Mouse (Mus musculus): ENCODE data around the gene Neu3. TPM values are rescaled to one million over a fixed set of nuclear protein-coding genes. Genes with fewer than 3 reads are reported as not detected.
"Not testable (repeated sequence)": the region's sequence is repeated elsewhere in the genome, so short reads cannot be mapped to it uniquely, and the experiment has no call there.

The Neu3 gene
- polyA plus RNA-seq, 1 experiment from 2014 or later = 5.2 TPM

GRCm38 (mm10) chr7:99825511-99825910 lies 2.7 kb downstream of the Neu3 start:
- 70% methylated on average over 9 of the region's 9 CpGs for WGBS
- peak overlapping the region; percentile 5 for H3K4me2 ChIP-seq (ENCODE audit: low read depth, low read length)
- peak overlapping the region; percentile 46 for H3K27ac ChIP-seq (ENCODE audit: low read length)
- no peak overlapping the region for H3K4me3 ChIP-seq (ENCODE audit: low read length)
- H3K9ac ChIP-seq (ENCODE audit: low read length) = no peak overlapping the region
- ATAC-seq (replicated peaks; ENCODE audit: extremely low read depth, insufficient read depth, low FRiP score) = no peak
- H3K9me3 ChIP-seq (replicated peaks; ENCODE audit: control insufficient read depth, low read length) = no peaks in the 10 kb centered on the region
- H3K27me3 ChIP-seq (ENCODE audit: control insufficient read depth, insufficient read depth, low read length) = no peaks in the 10 kb centered on the region
- H3K4me1 ChIP-seq (ENCODE audit: control insufficient read depth, insufficient read depth, low read length) = peaks cover 21% of the 10 kb centered on the region
- H3K36me3 ChIP-seq (ENCODE audit: control insufficient read depth, insufficient read depth) = no peaks in the 10 kb centered on the region

GRCm38 (mm10) chr7:99824649-99825483 lies 3.4 kb downstream of the Neu3 start:
- no peak overlapping the region for H3K4me3 ChIP-seq (ENCODE audit: low read length)
- H3K27ac ChIP-seq (ENCODE audit: low read length) = peak overlapping the region; percentile 46
- WGBS = 34% methylated on average over 16 of the region's 16 CpGs
- ATAC-seq (replicated peaks; ENCODE audit: extremely low read depth, insufficient read depth, low FRiP score) = no peak
- H3K4me1 ChIP-seq (ENCODE audit: control insufficient read depth, insufficient read depth, low read length) = peaks cover 21% of the 10 kb centered on the region
- peak overlapping the region; percentile 5 for H3K4me2 ChIP-seq (ENCODE audit: low read depth, low read length)
- no peaks in the 10 kb centered on the region for H3K27me3 ChIP-seq (ENCODE audit: control insufficient read depth, insufficient read depth, low read length)
- no peaks in the 10 kb centered on the region for H3K36me3 ChIP-seq (ENCODE audit: control insufficient read depth, insufficient read depth)
- no peaks in the 10 kb centered on the region for H3K9me3 ChIP-seq (replicated peaks; ENCODE audit: control insufficient read depth, low read length)
- no peak overlapping the region for H3K9ac ChIP-seq (ENCODE audit: low read length)

GRCm38 (mm10) chr7:99823045-99823663 lies 5.1 kb downstream of the Neu3 start:
- no peaks in the 10 kb centered on the region for H3K9me3 ChIP-seq (replicated peaks; ENCODE audit: control insufficient read depth, low read length)
- no peak overlapping the region for H3K27ac ChIP-seq (ENCODE audit: low read length)
- H3K4me3 ChIP-seq (ENCODE audit: low read length) = no peak overlapping the region
- peaks cover 17% of the 10 kb centered on the region for H3K4me1 ChIP-seq (ENCODE audit: control insufficient read depth, insufficient read depth, low read length)
- no peak overlapping the region for H3K4me2 ChIP-seq (ENCODE audit: low read depth, low read length)
- H3K36me3 ChIP-seq (ENCODE audit: control insufficient read depth, insufficient read depth) = no peaks in the 10 kb centered on the region
- WGBS = 77% methylated on average over 10 of the region's 10 CpGs
- no peak for ATAC-seq (replicated peaks; ENCODE audit: extremely low read depth, insufficient read depth, low FRiP score)
- no peak overlapping the region for H3K9ac ChIP-seq (ENCODE audit: low read length)
- H3K27me3 ChIP-seq (ENCODE audit: control insufficient read depth, insufficient read depth, low read length) = no peaks in the 10 kb centered on the region

DNA sequence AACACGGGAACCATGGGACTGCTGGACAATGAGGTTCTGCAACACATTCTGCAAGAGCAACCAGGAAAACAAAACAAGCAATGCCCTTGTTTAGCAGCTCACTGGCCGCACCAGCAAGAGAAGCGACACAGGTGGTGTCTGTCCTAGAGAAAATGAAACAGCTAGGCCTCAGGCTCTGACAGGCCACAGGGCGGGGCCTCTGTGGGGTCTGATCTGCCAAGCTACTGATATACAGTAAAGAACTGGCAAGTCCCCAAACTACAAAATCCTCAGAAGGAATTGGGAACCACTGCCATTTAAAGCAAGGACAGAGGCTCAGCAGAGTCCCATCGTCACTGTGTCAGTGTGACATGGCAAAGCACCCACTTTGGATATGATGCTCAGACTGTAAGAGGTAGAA lies 5.8 kb downstream of the Neu3 start:
- ATAC-seq (replicated peaks; ENCODE audit: extremely low read depth, insufficient read depth, low FRiP score) = peak; percentile 61; the same call in 1 of the 2 replicates
- 69% methylated on average over 5 of the region's 5 CpGs for WGBS

DNA sequence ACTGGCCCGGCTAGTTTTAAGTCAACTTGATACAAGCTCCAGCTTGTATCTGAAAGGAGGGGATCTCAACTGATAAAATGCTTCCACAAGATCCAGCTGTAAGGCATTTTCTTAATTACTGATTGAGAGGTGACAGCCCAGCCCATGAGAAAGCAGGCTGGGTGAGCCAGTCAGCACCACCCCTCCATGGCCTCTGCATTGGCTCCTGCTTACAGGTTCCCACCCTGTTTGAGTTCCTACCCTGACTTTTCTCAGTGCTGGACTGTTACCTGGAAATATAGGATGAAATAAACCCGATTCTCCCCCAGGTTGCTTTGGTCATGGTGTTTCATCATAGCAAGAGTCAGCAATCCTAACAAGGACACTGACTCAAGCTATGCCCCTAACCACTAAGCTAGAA lies 6.3 kb downstream of the Neu3 start:
- no peaks in the 10 kb centered on the region for H3K27me3 ChIP-seq (ENCODE audit: control insufficient read depth, insufficient read depth, low read length)
- no peak overlapping the region for H3K4me3 ChIP-seq (ENCODE audit: low read length)
- no peak for ATAC-seq (replicated peaks; ENCODE audit: extremely low read depth, insufficient read depth, low FRiP score)
- no peak overlapping the region for H3K9ac ChIP-seq (ENCODE audit: low read length)
- WGBS = 60% methylated on average over 2 of the region's 2 CpGs
- H3K9me3 ChIP-seq (replicated peaks; ENCODE audit: control insufficient read depth, low read length) = no peaks in the 10 kb centered on the region
- H3K27ac ChIP-seq (ENCODE audit: low read length) = no peak overlapping the region
- H3K36me3 ChIP-seq (ENCODE audit: control insufficient read depth, insufficient read depth) = no peaks in the 10 kb centered on the region
- no peak overlapping the region for H3K4me2 ChIP-seq (ENCODE audit: low read depth, low read length)
- H3K4me1 ChIP-seq (ENCODE audit: control insufficient read depth, insufficient read depth, low read length) = peaks cover 14% of the 10 kb centered on the region

More for the DNA sequence above, 5.8 kb downstream of the Neu3 start:
- H3K4me2 ChIP-seq (ENCODE audit: low read depth, low read length) = no peak overlapping the region
- H3K4me1 ChIP-seq (ENCODE audit: control insufficient read depth, insufficient read depth, low read length) = peaks cover 14% of the 10 kb centered on the region
- no peak overlapping the region for H3K4me3 ChIP-seq (ENCODE audit: low read length)
- H3K9me3 ChIP-seq (replicated peaks; ENCODE audit: control insufficient read depth, low read length) = no peaks in the 10 kb centered on the region
- no peak overlapping the region for H3K9ac ChIP-seq (ENCODE audit: low read length)
- peak overlapping the region; percentile 49; the same call in 1 of the 2 replicates for H3K27ac ChIP-seq (ENCODE audit: low read length)
- no peaks in the 10 kb centered on the region for H3K36me3 ChIP-seq (ENCODE audit: control insufficient read depth, insufficient read depth)
- no peaks in the 10 kb centered on the region for H3K27me3 ChIP-seq (ENCODE audit: control insufficient read depth, insufficient read depth, low read length)

GRCm38 (mm10) chr7:99818181-99818725 lies 10.0 kb downstream of the Neu3 start:
- peak overlapping the region; percentile 42; the same call in 1 of the 2 replicates for H3K4me2 ChIP-seq (ENCODE audit: low read depth, low read length)
- H3K36me3 ChIP-seq (ENCODE audit: control insufficient read depth, insufficient read depth); H3K4me1 ChIP-seq (ENCODE audit: control insufficient read depth, insufficient read depth, low read length); H3K27me3 ChIP-seq (ENCODE audit: control insufficient read depth, insufficient read depth, low read length); H3K9ac ChIP-seq (ENCODE audit: low read length); H3K9me3 ChIP-seq (replicated peaks; ENCODE audit: control insufficient read depth, low read length); H3K4me3 ChIP-seq (ENCODE audit: low read length): not testable (repeated sequence)
- 29% methylated on average over 9 of the region's 9 CpGs for whole genome bisulfite sequencing
- peak overlapping the region; percentile 54; the same call in 1 of the 2 replicates for H3K27ac ChIP-seq (ENCODE audit: low read length)
- 0 out of 2 replicates have a peak, but pooled peaks have one; percentile 60 for ATAC-seq (replicated peaks; ENCODE audit: extremely low read depth, insufficient read depth, low FRiP score)

DNA sequence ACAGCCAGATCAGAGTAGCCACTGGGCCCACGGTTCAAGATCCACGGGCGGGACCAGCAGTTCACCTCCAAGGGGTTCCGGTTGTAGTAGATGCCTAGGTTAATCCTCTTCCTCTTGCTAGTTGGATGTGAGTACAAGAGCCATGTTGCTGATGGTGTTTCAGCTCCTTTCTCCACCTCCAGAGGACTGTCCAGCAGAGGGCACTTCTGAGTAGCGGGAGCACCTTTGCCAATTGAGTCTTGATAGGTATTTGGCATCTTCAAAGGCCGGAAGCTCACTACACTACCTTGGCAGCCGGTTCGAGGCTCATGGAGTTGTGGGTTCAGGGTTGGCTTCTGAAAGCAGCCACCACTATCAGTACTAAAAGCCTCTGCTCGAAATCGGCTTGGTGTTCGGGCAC lies 14.8 kb downstream of the Neu3 start:
- H3K27ac ChIP-seq (ENCODE audit: low read length) = no peak overlapping the region
- no peak overlapping the region for H3K4me3 ChIP-seq (ENCODE audit: low read length)
- H3K9me3 ChIP-seq (replicated peaks; ENCODE audit: control insufficient read depth, low read length) = no peaks in the 10 kb centered on the region
- WGBS = 84% methylated on average over 11 of the region's 11 CpGs
- no peak overlapping the region for H3K9ac ChIP-seq (ENCODE audit: low read length)
- H3K27me3 ChIP-seq (ENCODE audit: control insufficient read depth, insufficient read depth, low read length) = no peaks in the 10 kb centered on the region
- no peaks in the 10 kb centered on the region for H3K4me1 ChIP-seq (ENCODE audit: control insufficient read depth, insufficient read depth, low read length)
- peaks cover 8% of the 10 kb centered on the region; the same call in 1 of the 2 replicates for H3K36me3 ChIP-seq (ENCODE audit: control insufficient read depth, insufficient read depth)
- no peak for ATAC-seq (replicated peaks; ENCODE audit: extremely low read depth, insufficient read depth, low FRiP score)
- no peak overlapping the region for H3K4me2 ChIP-seq (ENCODE audit: low read depth, low read length)

DNA sequence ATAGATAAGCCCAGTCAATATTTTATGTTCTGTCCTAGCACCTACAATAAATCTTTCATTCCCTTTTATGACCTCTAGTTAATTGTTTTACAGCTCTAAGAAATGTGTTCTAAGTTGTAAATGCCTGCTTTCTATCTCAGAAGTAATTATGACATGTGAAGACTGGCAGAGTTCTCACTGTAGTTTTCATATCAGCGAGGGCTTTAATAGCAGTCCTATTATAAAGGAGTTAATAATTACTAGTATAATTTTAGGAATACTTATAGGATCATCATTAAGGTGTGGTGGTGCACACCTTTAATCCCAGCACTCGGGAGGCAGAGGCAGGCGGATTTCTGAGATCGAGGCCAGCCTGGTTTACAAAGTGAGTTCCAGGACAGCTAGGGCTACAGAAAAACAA lies 16.6 kb downstream of the Neu3 start:
- ATAC-seq (replicated peaks; ENCODE audit: extremely low read depth, insufficient read depth, low FRiP score) = no peak
- Histone ChIP-seq H3K4me3 (ENCODE audit: low read length) (no peak overlapping the region), H3K27ac (ENCODE audit: low read length) (no peak overlapping the region), H3K9me3 (replicated peaks; ENCODE audit: control insufficient read depth, low read length) (no peaks in the 10 kb centered on the region), H3K36me3 (ENCODE audit: control insufficient read depth, insufficient read depth) (peaks cover 8% of the 10 kb centered on the region; the same call in 1 of the 2 replicates), H3K9ac (ENCODE audit: low read length) (no peak overlapping the region), H3K4me2 (ENCODE audit: low read depth, low read length) (no peak overlapping the region), H3K27me3 (ENCODE audit: control insufficient read depth, insufficient read depth, low read length) (no peaks in the 10 kb centered on the region), H3K4me1 (ENCODE audit: control insufficient read depth, insufficient read depth, low read length) (no peaks in the 10 kb centered on the region)
- 86% methylated on average over 4 of the region's 4 CpGs for WGBS

GRCm38 (mm10) chr7:99810814-99811213 lies 17.4 kb downstream of the Neu3 start:
- Histone ChIP-seq H3K27me3 (ENCODE audit: control insufficient read depth, insufficient read depth, low read length) (no peaks in the 10 kb centered on the region), H3K9ac (ENCODE audit: low read length) (no peak overlapping the region), H3K4me3 (ENCODE audit: low read length) (no peak overlapping the region), H3K4me1 (ENCODE audit: control insufficient read depth, insufficient read depth, low read length) (no peaks in the 10 kb centered on the region), H3K27ac (ENCODE audit: low read length) (no peak overlapping the region), H3K36me3 (ENCODE audit: control insufficient read depth, insufficient read depth) (peaks cover 8% of the 10 kb centered on the region; the same call in 1 of the 2 replicates), H3K9me3 (replicated peaks; ENCODE audit: control insufficient read depth, low read length) (no peaks in the 10 kb centered on the region), H3K4me2 (ENCODE audit: low read depth, low read length) (no peak overlapping the region)
- 85% methylated on average over 2 of the region's 2 CpGs for WGBS
- no peak for ATAC-seq (replicated peaks; ENCODE audit: extremely low read depth, insufficient read depth, low FRiP score)
